Mouse (Mus musculus) liver, adult 2 months (tissue): Measurements from ENCODE around the gene Smcr8.

Experiments
- CTCF ChIP-seq: fragments of 200-500 bp; IDR thresholded peaks from 2 replicates; pipeline ENCODE4 v1.5.1; 2011; ENCODE audit warnings: low read depth, low read length, control low read depth
- POLR2A ChIP-seq: fragments of 200-500 bp; IDR thresholded peaks from 2 replicates; pipeline ENCODE4 v1.6.1; 2011; ENCODE audit warnings: low read length, control low read depth; ENCODE audit not compliant: insufficient read depth; ENCODE audit errors: extremely low read depth

DNA sequence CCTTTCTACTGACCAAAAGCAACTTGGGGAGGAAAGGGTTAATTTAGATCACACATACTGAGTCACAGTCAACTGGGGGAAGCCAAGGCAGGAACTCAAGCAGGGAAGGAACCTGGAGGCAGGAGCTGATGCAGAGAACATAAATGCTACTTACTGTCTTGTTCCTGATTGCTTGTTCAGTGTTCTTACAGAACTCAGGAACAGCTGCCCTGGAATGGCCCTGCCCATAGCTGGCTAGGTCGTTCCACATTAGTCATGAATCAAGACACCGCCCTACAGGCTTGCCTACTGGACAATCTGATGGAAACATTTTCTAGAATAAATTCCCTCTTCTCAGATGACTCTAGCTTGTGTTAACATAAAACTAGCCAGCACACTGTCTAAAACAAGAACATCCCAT lies 43.1 kb upstream of the Smcr8 start:
- TF ChIP-seq CTCF = no peak
- no peak for TF ChIP-seq POLR2A
